Mouse (Mus musculus): ENCODE measurements around the gene Cpne1. TPM values are rescaled to one million over a fixed set of nuclear protein-coding genes. Genes with fewer than 3 reads are reported as not detected.

The Cpne1 gene
- polyA plus RNA-seq, 1 experiment from 2014 or later = 73.9 TPM

DNA sequence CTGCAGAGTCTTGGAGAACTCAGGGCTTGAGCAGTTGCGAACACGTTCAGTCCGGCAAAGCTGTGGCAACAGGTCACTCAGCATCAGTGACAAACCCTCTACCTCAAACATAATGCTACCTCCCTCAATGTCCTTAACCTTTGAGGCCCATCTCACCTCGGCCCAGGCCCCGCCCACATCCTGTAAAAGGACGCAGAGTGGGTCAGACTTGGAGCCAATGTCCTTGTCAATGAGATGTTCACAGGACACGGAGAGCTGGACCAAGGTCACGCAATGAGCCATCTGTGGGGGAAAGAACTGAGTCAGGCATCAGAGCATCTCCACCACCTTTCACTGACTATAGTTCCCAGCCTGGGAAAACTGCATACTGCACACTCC lies 32.6 kb downstream of the Cpne1 start:
- H3K27ac ChIP-seq = no peak overlapping the region

DNA sequence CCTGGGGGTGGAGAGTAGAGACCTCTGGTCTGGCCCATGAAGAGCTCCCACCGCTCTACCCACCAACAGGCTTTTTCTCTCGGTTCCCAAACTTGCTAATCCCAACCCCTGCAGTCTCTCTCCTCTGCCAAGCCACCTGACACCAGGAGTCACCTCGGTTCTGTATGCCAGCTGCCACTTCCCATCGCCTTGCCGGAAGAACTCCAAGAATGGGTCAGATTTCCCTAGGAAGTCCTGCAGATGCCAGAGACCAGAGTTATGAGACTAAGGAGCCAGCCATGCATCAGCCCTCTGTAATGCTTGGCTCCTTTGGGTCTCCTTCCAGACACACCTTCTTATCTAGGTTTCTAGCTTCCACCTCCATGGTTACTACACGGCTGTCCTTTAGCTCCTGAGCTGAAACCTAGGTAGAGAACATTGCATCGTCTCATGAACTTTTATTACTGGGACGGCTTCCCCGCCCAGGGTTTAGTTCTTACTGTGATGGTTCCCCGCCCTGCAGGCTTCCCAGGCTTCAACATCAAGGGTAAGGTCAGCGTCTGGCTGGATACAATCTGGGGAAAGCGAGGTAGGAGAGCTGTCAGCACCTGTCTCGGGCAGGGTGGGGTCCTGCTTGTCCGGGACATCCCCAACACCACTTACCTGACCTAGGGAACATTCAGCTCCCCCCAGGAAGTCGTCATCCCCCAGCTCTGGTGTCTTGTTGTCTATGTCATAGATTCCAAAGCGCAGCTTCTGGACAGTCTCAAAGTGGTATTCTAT lies 33.2 kb downstream of the Cpne1 start:
- no peak for ATAC-seq (ENCODE audit: insufficient number of reproducible peaks, insufficient read depth, low FRiP score, low TSS enrichment, low read depth)
- H3K27ac ChIP-seq = no peak overlapping the region
- 89% methylated on average over 16 of the region's 16 CpGs for WGBS

More for the DNA sequence above, 32.6 kb downstream of the Cpne1 start:
- no peak overlapping the region for H3K4me3 ChIP-seq (replicated peaks)
- H3K4me1 ChIP-seq (replicated peaks) = no peaks in the 10 kb centered on the region
- H3K9me3 ChIP-seq = no peaks in the 10 kb centered on the region
- WGBS = 88% methylated on average over 8 of the region's 8 CpGs
- H3K36me3 ChIP-seq = peaks cover 56% of the 10 kb centered on the region
- no peak for ATAC-seq (ENCODE audit: insufficient number of reproducible peaks, insufficient read depth, low FRiP score, low TSS enrichment, low read depth)
- no peak overlapping the region for H3K9ac ChIP-seq (replicated peaks)
- H3K4me2 ChIP-seq = no peak overlapping the region
- no peaks in the 10 kb centered on the region for H3K27me3 ChIP-seq

DNA sequence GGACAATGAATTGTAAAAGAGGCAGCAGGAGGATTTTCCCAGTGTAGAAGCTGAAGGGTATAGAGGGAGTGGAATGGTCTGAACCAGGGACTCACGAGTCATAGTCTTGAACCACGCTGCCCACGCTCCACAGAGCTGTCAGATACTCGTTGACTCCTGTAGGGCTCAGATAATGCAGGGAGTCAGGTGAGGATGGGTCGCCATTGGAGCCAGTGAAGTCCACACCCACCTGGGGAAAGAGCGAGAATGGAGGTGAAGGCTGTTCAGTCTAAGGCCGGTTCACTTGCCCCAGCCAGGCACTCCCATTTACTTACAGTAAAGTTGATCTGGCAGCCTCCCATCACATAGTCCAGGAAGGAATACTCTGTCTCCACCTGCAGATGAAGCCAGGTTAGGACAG lies 34.3 kb downstream of the Cpne1 start:
- Histone ChIP-seq H3K9ac (replicated peaks) (no peak overlapping the region), H3K27me3 (no peaks in the 10 kb centered on the region), H3K27ac (no peak overlapping the region), H3K4me3 (replicated peaks) (no peak overlapping the region), H3K4me2 (no peak overlapping the region), H3K4me1 (replicated peaks) (no peaks in the 10 kb centered on the region), H3K36me3 (peaks cover 73% of the 10 kb centered on the region), H3K9me3 (no peaks in the 10 kb centered on the region)
- ATAC-seq (ENCODE audit: insufficient number of reproducible peaks, insufficient read depth, low FRiP score, low TSS enrichment, low read depth) = no peak
- WGBS = 95% methylated on average over 7 of the region's 7 CpGs

More for the DNA sequence above, 33.2 kb downstream of the Cpne1 start:
- Histone ChIP-seq H3K36me3 (peaks cover 62% of the 10 kb centered on the region), H3K4me1 (replicated peaks) (no peaks in the 10 kb centered on the region), H3K9ac (replicated peaks) (no peak overlapping the region), H3K27me3 (no peaks in the 10 kb centered on the region), H3K9me3 (no peaks in the 10 kb centered on the region), H3K4me2 (no peak overlapping the region), H3K4me3 (replicated peaks) (no peak overlapping the region)

DNA sequence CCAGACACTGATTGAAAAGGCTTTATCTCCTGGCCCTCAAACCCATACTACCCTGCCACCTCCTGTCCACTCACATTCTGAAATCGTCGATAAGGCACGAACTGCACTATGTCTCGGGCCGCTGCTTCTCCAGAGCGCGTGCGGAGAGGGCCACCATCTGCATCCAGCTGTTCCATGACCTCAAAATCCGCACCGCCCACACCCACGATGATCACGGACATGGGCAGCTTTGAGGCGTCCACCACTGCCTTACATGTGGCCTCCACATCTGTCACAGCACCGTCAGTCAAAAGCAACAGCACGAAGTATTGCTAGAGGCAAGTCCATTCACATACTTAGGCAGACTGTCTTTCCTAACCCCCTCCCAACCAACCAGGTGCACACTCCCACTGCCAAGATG lies 38.0 kb downstream of the Cpne1 start:
- H3K36me3 ChIP-seq = peaks cover 99% of the 10 kb centered on the region
- H3K4me2 ChIP-seq = no peak overlapping the region
- H3K27me3 ChIP-seq = no peaks in the 10 kb centered on the region
- WGBS = 94% methylated on average over 15 of the region's 15 CpGs
- no peaks in the 10 kb centered on the region for H3K4me1 ChIP-seq (replicated peaks)
- H3K27ac ChIP-seq = no peak overlapping the region
- H3K4me3 ChIP-seq (replicated peaks) = no peak overlapping the region
- no peaks in the 10 kb centered on the region for H3K9me3 ChIP-seq
- no peak overlapping the region for H3K9ac ChIP-seq (replicated peaks)
- ATAC-seq (ENCODE audit: insufficient number of reproducible peaks, insufficient read depth, low FRiP score, low TSS enrichment, low read depth) = no peak

DNA sequence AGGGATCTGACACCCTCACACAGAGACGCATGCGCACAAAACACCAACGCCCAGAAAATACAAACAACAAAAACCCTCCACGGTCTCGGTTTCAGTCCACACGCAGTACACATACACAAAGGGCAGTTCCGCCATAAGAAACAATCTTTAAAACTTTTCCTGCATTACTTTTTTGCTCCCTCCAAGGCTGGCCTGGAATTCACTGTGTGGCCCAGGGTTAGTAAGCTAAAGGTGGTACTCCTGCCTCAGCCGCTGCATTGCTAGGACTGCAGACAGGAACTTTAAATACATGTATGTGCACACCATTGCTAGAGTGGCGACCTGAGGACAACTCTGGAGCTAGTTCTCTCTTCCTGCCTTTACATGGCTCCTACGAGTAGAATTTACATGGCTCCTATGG lies 40.5 kb downstream of the Cpne1 start:
- Histone ChIP-seq H3K4me3 (replicated peaks) (no peak overlapping the region), H3K4me2 (no peak overlapping the region), H3K27ac (no peak overlapping the region), H3K9ac (replicated peaks) (no peak overlapping the region), H3K27me3 (no peaks in the 10 kb centered on the region), H3K36me3 (peaks cover 86% of the 10 kb centered on the region), H3K9me3 (no peaks in the 10 kb centered on the region), H3K4me1 (replicated peaks) (peaks cover 5% of the 10 kb centered on the region)
- WGBS = 95% methylated on average over 10 of the region's 10 CpGs
- ATAC-seq (ENCODE audit: insufficient number of reproducible peaks, insufficient read depth, low FRiP score, low TSS enrichment, low read depth) = no peak

DNA sequence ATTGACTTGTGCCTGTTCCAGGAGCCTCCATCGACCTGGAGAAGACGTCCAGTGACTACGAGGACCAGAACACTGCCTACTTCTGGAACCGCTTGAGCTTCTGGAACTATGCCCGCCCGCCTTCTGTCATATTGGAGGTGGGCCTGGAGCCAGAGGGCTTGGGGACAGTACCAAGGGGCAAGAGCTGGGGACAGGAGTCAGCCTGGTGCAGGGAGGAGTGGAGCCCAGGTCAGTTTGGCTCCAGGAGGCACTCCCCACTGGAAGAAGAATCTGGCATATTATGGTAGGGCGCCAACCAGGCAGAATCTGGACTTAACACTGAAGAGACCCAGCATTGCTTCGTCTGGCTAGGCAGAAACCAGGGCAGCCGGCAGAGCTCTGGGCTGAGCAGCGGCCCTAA lies 43.8 kb downstream of the Cpne1 start:
- Histone ChIP-seq H3K27me3 (no peaks in the 10 kb centered on the region), H3K4me3 (replicated peaks) (no peak overlapping the region), H3K4me1 (replicated peaks) (peaks cover 12% of the 10 kb centered on the region), H3K27ac (no peak overlapping the region), H3K36me3 (peaks cover 52% of the 10 kb centered on the region), H3K9ac (replicated peaks) (no peak overlapping the region), H3K4me2 (no peak overlapping the region), H3K9me3 (no peaks in the 10 kb centered on the region)
- 92% methylated on average over 10 of the region's 10 CpGs for WGBS
- ATAC-seq (ENCODE audit: insufficient number of reproducible peaks, insufficient read depth, low FRiP score, low TSS enrichment, low read depth) = no peak

DNA sequence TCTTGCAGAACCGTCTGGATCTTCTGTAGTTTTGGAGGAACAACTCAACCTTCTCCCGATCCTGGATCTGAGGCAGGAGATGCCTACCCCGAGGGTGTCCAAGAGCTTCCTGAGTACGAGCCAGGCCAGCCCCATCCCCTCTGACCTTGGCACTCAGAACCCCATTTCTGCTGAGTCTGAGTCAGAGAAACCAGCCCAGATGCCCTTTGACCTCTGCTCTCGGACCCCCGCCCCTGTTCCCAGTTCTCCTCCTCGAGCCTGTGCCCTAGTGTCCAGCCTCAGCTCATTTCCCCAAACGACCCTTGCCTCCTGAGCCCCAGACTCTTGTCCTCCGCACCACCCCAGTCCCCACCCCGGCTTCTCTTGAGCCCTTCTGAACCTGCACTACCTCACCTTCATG lies 45.6 kb downstream of the Cpne1 start:
- Histone ChIP-seq H3K27me3 (no peaks in the 10 kb centered on the region), H3K4me2 (peak overlapping the region; percentile 90), H3K9me3 (no peaks in the 10 kb centered on the region), H3K9ac (replicated peaks) (peak overlapping the region; percentile 81; the same call in 1 of the 2 replicates), H3K4me3 (replicated peaks) (peak overlapping the region; percentile 69), H3K36me3 (peaks cover 35% of the 10 kb centered on the region), H3K27ac (no peak overlapping the region), H3K4me1 (replicated peaks) (peaks cover 12% of the 10 kb centered on the region)
- ATAC-seq (ENCODE audit: insufficient number of reproducible peaks, insufficient read depth, low FRiP score, low TSS enrichment, low read depth) = peak; percentile 32
- 28% methylated on average over 10 of the region's 10 CpGs for WGBS

DNA sequence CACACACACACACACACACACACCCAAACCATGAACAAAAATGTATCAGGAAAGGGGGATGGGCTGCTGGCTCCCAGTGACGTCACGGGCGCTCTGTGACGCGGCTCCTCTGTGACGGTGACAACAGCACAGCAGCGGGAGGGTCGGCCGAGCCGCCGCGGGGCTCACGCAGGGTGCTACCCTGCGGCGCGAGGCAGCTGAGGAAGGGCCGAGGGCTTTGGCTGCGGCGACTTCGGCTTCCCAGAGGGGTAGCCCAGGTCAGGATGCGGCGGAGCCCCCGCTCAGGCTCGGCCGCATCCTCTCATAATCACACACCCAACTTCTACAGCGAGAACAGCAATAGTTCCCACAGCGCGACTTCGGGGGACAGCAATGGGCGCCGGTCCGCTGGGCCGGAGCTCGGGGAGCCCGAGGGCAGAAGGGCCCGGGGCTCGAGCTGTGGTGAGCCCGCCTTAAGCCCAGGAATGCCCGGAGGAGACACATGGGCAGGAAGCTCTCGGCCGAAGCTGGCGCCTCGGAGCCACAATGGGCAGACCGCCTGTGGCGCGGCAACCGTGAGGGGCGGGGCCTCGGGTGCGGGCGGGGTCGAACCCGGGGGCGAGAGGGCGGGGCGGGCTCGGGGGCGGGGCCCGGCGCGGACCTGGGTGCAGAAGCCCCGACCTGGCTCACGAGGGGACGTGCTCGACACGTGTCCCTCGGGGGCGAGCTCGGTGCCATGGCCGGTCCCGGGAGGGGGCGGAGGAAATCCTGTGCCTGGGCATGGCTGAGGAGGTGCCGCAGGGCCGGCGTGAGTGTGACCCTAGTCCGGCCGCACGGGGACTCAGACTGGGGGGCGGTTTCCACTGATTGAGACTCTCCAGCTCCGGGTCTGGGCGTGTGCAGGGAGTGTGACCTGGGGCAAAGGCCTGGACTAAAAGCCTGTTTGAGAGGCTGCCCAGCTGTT lies 46.4 kb downstream of the Cpne1 start, which contains the start of gene Spag4:
Spag4 (plus strand) TSS at position 77 of the 943 bp plus-strand sequence.
- WGBS = 1% methylated on average over 77 of the region's 81 CpGs
- Histone ChIP-seq H3K27me3 (no peaks in the 10 kb centered on the region), H3K4me1 (replicated peaks) (peaks cover 12% of the 10 kb centered on the region), H3K9me3 (no peaks in the 10 kb centered on the region), H3K4me2 (peak within 1 kb of the TSS; percentile 90), H3K4me3 (replicated peaks) (peak within 1 kb of the TSS; percentile 69), H3K9ac (replicated peaks) (peak within 1 kb of the TSS; percentile 81), H3K36me3 (peaks cover 28% of the 10 kb centered on the region), H3K27ac (peak within 1 kb of the TSS; percentile 84)
- peak; percentile 76 for ATAC-seq (ENCODE audit: insufficient number of reproducible peaks, insufficient read depth, low FRiP score, low TSS enrichment, low read depth)

DNA sequence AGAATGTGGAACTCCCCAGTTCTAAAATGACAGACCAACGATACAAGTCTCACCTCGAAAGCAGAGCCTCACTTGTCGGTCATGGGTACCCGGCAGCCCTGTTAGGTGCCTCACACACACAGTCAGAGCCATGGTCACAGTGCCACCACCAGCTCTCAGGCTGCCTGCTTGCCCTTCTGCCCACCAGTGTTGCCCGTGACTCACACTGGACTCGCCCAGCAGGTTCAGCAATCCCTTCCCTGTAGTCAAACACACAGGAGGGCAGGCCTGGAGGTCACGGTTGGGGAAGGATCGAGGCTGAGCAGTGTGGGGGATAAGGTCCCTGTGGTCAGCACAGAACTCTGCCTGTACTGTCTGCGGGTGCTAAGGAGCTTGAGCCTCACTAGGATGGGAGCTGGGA lies 58.9 kb downstream of the Cpne1 start, which contains the start of gene Fer1l4:
Fer1l4 (minus strand) TSS at position 132 of the 400 bp plus-strand sequence.
- no peaks in the 10 kb centered on the region for H3K9me3 ChIP-seq
- WGBS = 82% methylated on average over 9 of the region's 9 CpGs
- peaks cover 9% of the 10 kb centered on the region; the same call in 1 of the 2 replicates for H3K27me3 ChIP-seq
- H3K9ac ChIP-seq (replicated peaks) = no peak within 1 kb of the TSS
- no peak for ATAC-seq (ENCODE audit: insufficient number of reproducible peaks, insufficient read depth, low FRiP score, low TSS enrichment, low read depth)
- H3K4me1 ChIP-seq (replicated peaks) = peaks cover 4% of the 10 kb centered on the region
- H3K27ac ChIP-seq = 0 out of 2 replicates have a peak within 1 kb of the TSS, but pooled peaks have one; percentile 4
- H3K4me2 ChIP-seq = no peak within 1 kb of the TSS
- no peaks in the 10 kb centered on the region for H3K36me3 ChIP-seq
- no peak within 1 kb of the TSS for H3K4me3 ChIP-seq (replicated peaks)

DNA sequence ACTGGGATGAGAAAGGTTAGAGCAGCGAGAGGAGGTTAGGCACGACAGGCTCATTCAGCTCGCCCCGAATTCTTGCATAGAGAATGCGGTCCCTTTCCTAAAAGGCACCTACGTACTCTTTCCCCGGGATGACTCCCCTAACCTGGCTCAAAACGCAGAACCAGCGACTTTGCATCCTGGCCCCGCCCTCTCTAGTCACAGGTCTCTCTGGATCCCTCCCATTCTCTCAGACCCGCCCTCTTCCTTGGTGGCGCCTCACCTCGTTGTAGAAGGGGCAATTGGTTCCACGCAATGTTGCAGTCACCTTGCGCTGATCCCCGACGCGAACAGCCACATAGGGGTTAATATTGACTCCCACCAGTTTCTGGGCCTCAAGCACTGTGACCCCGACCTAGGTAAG lies 63.8 kb downstream of the Cpne1 start:
- no peak for ATAC-seq (ENCODE audit: insufficient number of reproducible peaks, insufficient read depth, low FRiP score, low TSS enrichment, low read depth)
- Histone ChIP-seq H3K4me3 (replicated peaks) (peak overlapping the region; percentile 9; the same call in 1 of the 2 replicates), H3K9ac (replicated peaks) (no peak overlapping the region; the same call in 1 of the 2 replicates)

DNA sequence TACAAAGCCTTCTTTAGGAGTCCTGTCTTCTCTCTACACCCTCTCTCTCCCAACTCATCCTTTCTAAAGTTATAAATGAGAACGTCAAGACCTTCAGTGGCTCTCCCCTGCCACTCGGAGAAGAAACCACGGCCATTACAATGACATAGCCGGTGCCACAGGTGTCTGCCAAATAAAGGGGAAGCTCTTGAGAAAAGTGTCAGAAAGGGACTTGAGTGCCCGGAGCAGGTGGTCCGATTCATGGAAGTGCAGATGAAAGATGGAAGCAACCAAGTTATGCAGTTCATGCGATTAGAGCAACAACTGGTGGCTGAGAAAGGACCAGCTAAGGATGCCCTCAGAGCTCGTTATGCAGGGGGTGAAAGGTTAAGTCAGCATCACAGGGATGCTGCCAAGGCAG lies 68.9 kb downstream of the Cpne1 start:
- no peak overlapping the region for H3K27ac ChIP-seq
- H3K4me2 ChIP-seq = no peak overlapping the region
- no peak for ATAC-seq (ENCODE audit: insufficient number of reproducible peaks, insufficient read depth, low FRiP score, low TSS enrichment, low read depth)
- H3K4me1 ChIP-seq (replicated peaks) = peaks cover 5% of the 10 kb centered on the region
- no peaks in the 10 kb centered on the region for H3K36me3 ChIP-seq
- no peaks in the 10 kb centered on the region for H3K9me3 ChIP-seq
- 86% methylated on average over 8 of the region's 8 CpGs for WGBS
- no peak overlapping the region for H3K9ac ChIP-seq (replicated peaks)
- H3K4me3 ChIP-seq (replicated peaks) = no peak overlapping the region
- H3K27me3 ChIP-seq = peaks cover 12% of the 10 kb centered on the region

More for the DNA sequence above, 63.8 kb downstream of the Cpne1 start:
- peak overlapping the region; percentile 47 for H3K4me2 ChIP-seq
- WGBS = 4% methylated on average over 19 of the region's 19 CpGs
- H3K9me3 ChIP-seq = no peaks in the 10 kb centered on the region
- peaks cover 8% of the 10 kb centered on the region for H3K4me1 ChIP-seq (replicated peaks)
- H3K36me3 ChIP-seq = no peaks in the 10 kb centered on the region
- no peak overlapping the region for H3K27ac ChIP-seq
- H3K27me3 ChIP-seq = peaks cover 20% of the 10 kb centered on the region

Measured in limb, embryonic 12.5 days (tissue).